Mouse (Mus musculus): ENCODE measurements at regions not wholly inside any gene's neighbourhood (a gene's known extent, or its start where the extent isn't known, plus 50 kb on each side); places are given as distances from the start of the nearest gene placed in this dataset.
A peak's percentile ranks its signal among the peaks of the same experiment; 100 is the strongest.

- no peak for DNase-seq (ENCODE audit: low spot score in 2 of 2)
Observed at GRCm38 (mm10) chr2:160256251-160256650, 77.7 kb downstream of the Gm826 start.

- no peak for DNase-seq (ENCODE audit: low spot score in 2 of 2)
Observed at GRCm38 (mm10) chr2:160250228-160250627, 83.7 kb downstream of the Gm826 start.

- DNase-seq (ENCODE audit: low spot score in 2 of 2), result no peak
Observed at GRCm38 (mm10) chr2:160249104-160250093, 84.6 kb downstream of the Gm826 start.

GRCm38 (mm10) chr2:160247286-160247685 is 86.7 kb downstream of the Gm826 start:
- DNase-seq (ENCODE audit: low spot score in 2 of 2), result no peak

- DNase-seq (ENCODE audit: low spot score in 2 of 2), result no peak
Observed at GRCm38 (mm10) chr2:160246356-160246755, 87.6 kb downstream of the Gm826 start.

GRCm38 (mm10) chr2:160244866-160245265 is 89.1 kb downstream of the Gm826 start:
- DNase-seq (ENCODE audit: low spot score in 2 of 2), result no peak

- DNase-seq (ENCODE audit: low spot score in 2 of 2), result no peak
Observed at GRCm38 (mm10) chr2:160240531-160241379, 93.2 kb downstream of the Gm826 start.

GRCm38 (mm10) chr2:160237436-160238104 is 96.4 kb downstream of the Gm826 start:
- DNase-seq (ENCODE audit: low spot score in 2 of 2), result no peak

- no peak for DNase-seq (ENCODE audit: low spot score in 2 of 2)
Observed at GRCm38 (mm10) chr2:160236806-160237205, 97.2 kb downstream of the Gm826 start.

- DNase-seq (ENCODE audit: low spot score in 2 of 2), result no peak
Observed at GRCm38 (mm10) chr2:160230786-160231185, 103.2 kb downstream of the Gm826 start.

- DNase-seq (ENCODE audit: low spot score in 2 of 2), result no peak
Observed at GRCm38 (mm10) chr2:160228331-160229035, 105.5 kb downstream of the Gm826 start.

- no peak for DNase-seq (ENCODE audit: low spot score in 2 of 2)
Observed at GRCm38 (mm10) chr2:160225450-160225849, 108.5 kb downstream of the Gm826 start.

- DNase-seq (ENCODE audit: low spot score in 2 of 2), result no peak
Observed at GRCm38 (mm10) chr2:160223366-160223765, 110.6 kb downstream of the Gm826 start.

GRCm38 (mm10) chr2:160221772-160222171 is 112.2 kb downstream of the Gm826 start:
- no peak for DNase-seq (ENCODE audit: low spot score in 2 of 2)

- no peak for DNase-seq (ENCODE audit: low spot score in 2 of 2)
Observed at GRCm38 (mm10) chr2:160220562-160221021, 113.4 kb downstream of the Gm826 start.

- DNase-seq (ENCODE audit: low spot score in 2 of 2), result no peak
Observed at GRCm38 (mm10) chr2:160214032-160214812, 119.7 kb downstream of the Gm826 start.

- no peak for DNase-seq (ENCODE audit: low spot score in 2 of 2)
Observed at GRCm38 (mm10) chr2:160210507-160210906, 123.5 kb downstream of the Gm826 start.

GRCm38 (mm10) chr2:160209589-160210264 is 124.2 kb downstream of the Gm826 start:
- no peak for DNase-seq (ENCODE audit: low spot score in 2 of 2)

GRCm38 (mm10) chr2:160208295-160208694 is 125.7 kb downstream of the Gm826 start:
- DNase-seq (ENCODE audit: low spot score in 2 of 2), result no peak

GRCm38 (mm10) chr2:160207226-160207625 is 126.7 kb downstream of the Gm826 start:
- DNase-seq (ENCODE audit: low spot score in 2 of 2), result peak; percentile 5 to 11

All from frontal cortex, postnatal 25 days (tissue).